Mouse (Mus musculus) kidney, embryonic 15.5 days (tissue): Measurements from ENCODE around the gene Sh3rf3. TPM values are rescaled to one million over a fixed set of nuclear protein-coding genes. Genes with fewer than 3 reads are reported as not detected.

Source experiments
- ATAC-seq: fragments of 200-750 bp; cut with Nextera tagmentation; replicated peaks from 2 replicates; pipeline ENCODE4 v1.8.0; 2017; ENCODE audit warnings: moderate TSS enrichment; ENCODE audit not compliant: low FRiP score
- H3K27ac ChIP-seq: fragments of 300-500 bp; sonication (generic); 2 replicates; pipeline ENCODE4 v1.5.1; 2015; ENCODE audit warnings: mild to moderate bottlenecking, inconsistent platforms
- H3K27me3 ChIP-seq: fragments of 300-500 bp; sonication (generic); 2 replicates; pipeline ENCODE4 v1.6.1; 2015; ENCODE audit warnings: inconsistent platforms
- H3K36me3 ChIP-seq: fragments of 300-500 bp; sonication (generic); 2 replicates; pipeline ENCODE4 v1.6.1; 2015; ENCODE audit warnings: inconsistent platforms
- H3K4me1 ChIP-seq: fragments of 300-500 bp; sonication (generic); 2 replicates; pipeline ENCODE4 v1.6.1; 2015; ENCODE audit warnings: inconsistent platforms
- H3K4me2 ChIP-seq: fragments of 300-500 bp; sonication (generic); 2 replicates; pipeline ENCODE4 v1.6.1; 2015; ENCODE audit warnings: moderate library complexity, mild to moderate bottlenecking, inconsistent platforms
- H3K4me3 ChIP-seq: fragments of 300-500 bp; sonication (generic); replicated peaks from 2 replicates; pipeline ENCODE4 v1.5.1; 2015; ENCODE audit warnings: mild to moderate bottlenecking, inconsistent platforms
- H3K9ac ChIP-seq: fragments of 300-500 bp; sonication (generic); 2 replicates; pipeline ENCODE4 v1.6.1; 2015; ENCODE audit warnings: mild to moderate bottlenecking, inconsistent platforms
- H3K9me3 ChIP-seq: fragments of 300-500 bp; sonication (generic); replicated peaks from 2 replicates; pipeline ENCODE4 v1.6.1; 2016; ENCODE audit warnings: inconsistent platforms
- WGBS: fragments of 180-500 bp; shearing (Covaris S2); methylation state at CpG from one replicate; pipeline ENCODE4 v1.1.7; 2015; ENCODE audit warnings: mixed read lengths; 5-methylcytosine and 5-hydroxymethylcytosine counted together
- polyA plus RNA-seq: library from polyadenylated mRNA; unstranded; fragments of >200 nt; fragmentation: Nextera tagmentation; extraction: Ambion mirVana; gene quantifications from 2 replicates; pipeline ENCODE4 v1.2.1, GENCODE M21; 2015

Sh3rf3 gene
- polyA plus RNA-seq, 1 experiment from 2014 or later = 1.3 TPM

GRCm38 (mm10) chr10:58890671-58891439, 77.7 kb downstream of the Sh3rf3 start:
- Histone ChIP-seq H3K9ac (no peak overlapping the region), H3K27ac (no peak overlapping the region), H3K4me2 (no peak overlapping the region), H3K27me3 (no peaks in the 10 kb centered on the region), H3K9me3 (peaks cover 3% of the 10 kb centered on the region; the same call in 1 of the 2 replicates), H3K4me1 (no peaks in the 10 kb centered on the region), H3K4me3 (no peak overlapping the region), H3K36me3 (no peaks in the 10 kb centered on the region)
- WGBS = 61% methylated on average over 16 of the region's 16 CpGs
- no peak for ATAC-seq

GRCm38 (mm10) chr10:58895431-58895830, 82.3 kb downstream of the Sh3rf3 start:
- H3K27me3 ChIP-seq = no peaks in the 10 kb centered on the region
- no peak overlapping the region for H3K27ac ChIP-seq
- no peak overlapping the region for H3K9ac ChIP-seq
- H3K4me3 ChIP-seq = no peak overlapping the region
- 82% methylated on average over 5 of the region's 5 CpGs for WGBS
- H3K4me2 ChIP-seq = no peak overlapping the region
- H3K36me3 ChIP-seq = no peaks in the 10 kb centered on the region
- H3K9me3 ChIP-seq = no peaks in the 10 kb centered on the region
- no peaks in the 10 kb centered on the region for H3K4me1 ChIP-seq
- no peak for ATAC-seq

- Histone ChIP-seq H3K9ac (no peak overlapping the region), H3K4me1 (0 out of 2 replicates have a peak, but pooled peaks cover under 1% of the 10 kb centered on the region), H3K27ac (no peak overlapping the region), H3K9me3 (no peaks in the 10 kb centered on the region), H3K4me3 (no peak overlapping the region), H3K27me3 (no peaks in the 10 kb centered on the region), H3K4me2 (no peak overlapping the region), H3K36me3 (no peaks in the 10 kb centered on the region)
- ATAC-seq = no peak
- 73% methylated on average over 3 of the region's 3 CpGs for WGBS
These were observed 83.9 kb downstream of the Sh3rf3 start for GRCm38 (mm10) chr10:58897009-58897543.

- Histone ChIP-seq H3K27ac (no peak overlapping the region), H3K27me3 (no peaks in the 10 kb centered on the region), H3K4me3 (no peak overlapping the region), H3K9me3 (no peaks in the 10 kb centered on the region), H3K4me2 (no peak overlapping the region), H3K36me3 (no peaks in the 10 kb centered on the region), H3K9ac (no peak overlapping the region), H3K4me1 (peaks cover 27% of the 10 kb centered on the region)
- ATAC-seq = peak; percentile 26; the same call in 1 of the 2 replicates
- WGBS = 21% methylated on average over 6 of the region's 6 CpGs
These were observed 92.1 kb downstream of the Sh3rf3 start for GRCm38 (mm10) chr10:58905253-58905652.

GRCm38 (mm10) chr10:58907001-58907443, 93.9 kb downstream of the Sh3rf3 start:
- no peaks in the 10 kb centered on the region for H3K27me3 ChIP-seq
- H3K27ac ChIP-seq = no peak overlapping the region
- no peaks in the 10 kb centered on the region for H3K9me3 ChIP-seq
- peak; percentile 55 for ATAC-seq
- H3K36me3 ChIP-seq = no peaks in the 10 kb centered on the region
- no peak overlapping the region for H3K9ac ChIP-seq
- no peak overlapping the region for H3K4me3 ChIP-seq
- no peak overlapping the region for H3K4me2 ChIP-seq
- H3K4me1 ChIP-seq = peaks cover 26% of the 10 kb centered on the region
- 51% methylated on average over 5 of the region's 5 CpGs for WGBS

GRCm38 (mm10) chr10:58908451-58908850, 95.3 kb downstream of the Sh3rf3 start:
- no peaks in the 10 kb centered on the region for H3K9me3 ChIP-seq
- H3K36me3 ChIP-seq = no peaks in the 10 kb centered on the region
- peaks cover 19% of the 10 kb centered on the region for H3K4me1 ChIP-seq
- H3K4me2 ChIP-seq = no peak overlapping the region
- no peak overlapping the region for H3K27ac ChIP-seq
- H3K9ac ChIP-seq = no peak overlapping the region
- 74% methylated on average over 8 of the region's 8 CpGs for whole genome bisulfite sequencing
- no peaks in the 10 kb centered on the region for H3K27me3 ChIP-seq
- ATAC-seq = no peak
- no peak overlapping the region for H3K4me3 ChIP-seq

- 0 out of 2 replicates have a peak, but pooled peaks cover 7% of the 10 kb centered on the region for H3K4me1 ChIP-seq
- H3K27ac ChIP-seq = no peak overlapping the region
- no peak overlapping the region for H3K4me3 ChIP-seq
- no peaks in the 10 kb centered on the region for H3K27me3 ChIP-seq
- H3K36me3 ChIP-seq = no peaks in the 10 kb centered on the region
- no peaks in the 10 kb centered on the region for H3K9me3 ChIP-seq
- no peak overlapping the region for H3K9ac ChIP-seq
- no peak overlapping the region for H3K4me2 ChIP-seq
- ATAC-seq = 0 out of 2 replicates have a peak, but pooled peaks have one; percentile 9
- WGBS = 69% methylated on average over 8 of the region's 8 CpGs
These were observed 102.4 kb downstream of the Sh3rf3 start for GRCm38 (mm10) chr10:58915301-58916245.

- no peak overlapping the region for H3K9ac ChIP-seq
- peak overlapping the region; percentile 4; the same call in 1 of the 2 replicates for H3K4me2 ChIP-seq
- peaks cover 20% of the 10 kb centered on the region; the same call in 1 of the 2 replicates for H3K4me1 ChIP-seq
- H3K36me3 ChIP-seq = no peaks in the 10 kb centered on the region
- H3K27ac ChIP-seq = peak overlapping the region; percentile 61
- H3K27me3 ChIP-seq = no peaks in the 10 kb centered on the region
- no peaks in the 10 kb centered on the region for H3K9me3 ChIP-seq
- ATAC-seq = peak; percentile 73
- H3K4me3 ChIP-seq = no peak overlapping the region
- 53% methylated on average over 8 of the region's 8 CpGs for WGBS
These were observed 108.6 kb downstream of the Sh3rf3 start for GRCm38 (mm10) chr10:58921643-58922188.

- peaks cover 20% of the 10 kb centered on the region; the same call in 1 of the 2 replicates for H3K4me1 ChIP-seq
- no peak overlapping the region for H3K4me3 ChIP-seq
- no peaks in the 10 kb centered on the region for H3K9me3 ChIP-seq
- H3K4me2 ChIP-seq = no peak overlapping the region; the same call in 1 of the 2 replicates
- peak overlapping the region; percentile 68 for H3K27ac ChIP-seq
- H3K27me3 ChIP-seq = no peaks in the 10 kb centered on the region
- H3K9ac ChIP-seq = no peak overlapping the region
- ATAC-seq = peak; percentile 95
- H3K36me3 ChIP-seq = no peaks in the 10 kb centered on the region
- 45% methylated on average over 6 of the region's 6 CpGs for WGBS
These were observed 109.2 kb downstream of the Sh3rf3 start for GRCm38 (mm10) chr10:58922216-58922829.

- no peak overlapping the region for H3K4me3 ChIP-seq
- no peak overlapping the region for H3K9ac ChIP-seq
- no peaks in the 10 kb centered on the region for H3K9me3 ChIP-seq
- no peak overlapping the region for H3K4me2 ChIP-seq
- ATAC-seq = no peak
- H3K4me1 ChIP-seq = peaks cover 23% of the 10 kb centered on the region; the same call in 1 of the 2 replicates
- H3K36me3 ChIP-seq = no peaks in the 10 kb centered on the region
- peak overlapping the region; percentile 68 for H3K27ac ChIP-seq
- WGBS = 72% methylated on average over 2 of the region's 2 CpGs
- no peaks in the 10 kb centered on the region for H3K27me3 ChIP-seq
These were observed 109.8 kb downstream of the Sh3rf3 start for GRCm38 (mm10) chr10:58922993-58923392.

- 0 out of 2 replicates have a peak, but pooled peaks cover 3% of the 10 kb centered on the region for H3K27me3 ChIP-seq
- H3K9ac ChIP-seq = no peak overlapping the region
- no peak for ATAC-seq
- H3K4me1 ChIP-seq = peaks cover 40% of the 10 kb centered on the region
- 0 out of 2 replicates have a peak overlapping the region, but pooled peaks have one; percentile 6 for H3K27ac ChIP-seq
- H3K36me3 ChIP-seq = no peaks in the 10 kb centered on the region
- no peak overlapping the region for H3K4me2 ChIP-seq
- 73% methylated on average over 5 of the region's 5 CpGs for WGBS
- no peaks in the 10 kb centered on the region for H3K9me3 ChIP-seq
- no peak overlapping the region for H3K4me3 ChIP-seq
These were observed 113.4 kb downstream of the Sh3rf3 start for GRCm38 (mm10) chr10:58926578-58926977.
